Mouse (Mus musculus) stomach, postnatal 0 days (tissue): ENCODE data around the gene 1600014C10Rik.

Source experiments
- CTCF ChIP-seq: IDR thresholded peaks from 2 replicates; pipeline ENCODE4 v1.5.1; 2016; ENCODE audit warnings: antibody characterized with exemption, low read depth, mild to moderate bottlenecking, moderate library complexity
- EP300 ChIP-seq: optimal IDR thresholded peaks from 2 replicates; pipeline ENCODE3; 2016; ENCODE audit warnings: antibody characterized with exemption

DNA sequence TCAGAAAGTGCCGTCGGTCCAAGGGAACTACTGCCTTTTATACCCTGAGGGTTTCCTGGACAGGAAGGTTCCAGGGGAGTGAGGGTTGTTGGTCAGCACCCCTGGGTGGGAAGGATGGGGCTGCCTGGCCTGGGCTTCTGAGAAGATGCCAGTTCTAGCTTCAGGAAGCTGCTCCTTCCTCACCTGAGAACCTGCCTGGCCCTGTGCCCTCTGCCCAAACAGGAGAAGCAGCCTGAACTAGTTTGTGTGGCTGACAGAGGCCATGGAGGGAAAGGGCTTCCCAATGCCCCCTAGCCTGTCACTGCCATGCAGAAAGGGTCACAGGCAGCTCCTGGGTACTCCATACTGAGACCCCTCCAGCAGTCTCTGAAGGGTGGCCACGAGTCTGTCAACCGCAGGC lies 36.5 kb downstream of the 1600014C10Rik start:
- TF ChIP-seq CTCF (no peak), EP300 (no peak)
